Mouse (Mus musculus) forebrain, postnatal 0 days (tissue): ENCODE measurements around the gene Ager. TPM values are rescaled to one million over a fixed set of nuclear protein-coding genes. Genes with fewer than 3 reads are reported as not detected.

Experiments used
- ATAC-seq: fragments of 200-750 bp; cut with Nextera tagmentation; 2 replicates; pipeline ENCODE4 v1.8.0; 2017; ENCODE audit warnings: mild to moderate bottlenecking, moderate library complexity
- DNase-seq: peaks from one replicate; pipeline ENCODE4 v3.0.0-alpha.2; 2015
- H3K27ac ChIP-seq: fragments of 300-500 bp; sonication (generic); 2 replicates; pipeline ENCODE4 v1.5.1; 2014; ENCODE audit warnings: low read depth, mild to moderate bottlenecking, antibody characterized with exemption, low read length, moderate library complexity, mixed read lengths
- H3K27me3 ChIP-seq: fragments of 300-500 bp; sonication (generic); 2 replicates; pipeline ENCODE4 v1.6.1; 2014; ENCODE audit warnings: mild to moderate bottlenecking, low read length, mixed read lengths; ENCODE audit not compliant: insufficient read depth
- H3K36me3 ChIP-seq: fragments of 300-500 bp; sonication (generic); 2 replicates; pipeline ENCODE4 v1.6.1; 2014; ENCODE audit warnings: mild to moderate bottlenecking, moderate library complexity; ENCODE audit not compliant: insufficient read depth
- H3K4me1 ChIP-seq: fragments of 300-500 bp; sonication (generic); 2 replicates; pipeline ENCODE4 v1.6.1; 2014; ENCODE audit warnings: antibody characterized with exemption; ENCODE audit not compliant: insufficient read depth
- H3K4me2 ChIP-seq: fragments of 300-500 bp; sonication (generic); 2 replicates; pipeline ENCODE4 v1.6.1; 2014; ENCODE audit warnings: low read depth, mild to moderate bottlenecking, moderate library complexity
- H3K4me3 ChIP-seq: fragments of 300-500 bp; sonication (generic); 2 replicates; pipeline ENCODE4 v1.5.1; 2014; ENCODE audit warnings: low read depth, low read length, mixed read lengths
- H3K9ac ChIP-seq: fragments of 300-500 bp; sonication (generic); 2 replicates; pipeline ENCODE4 v1.6.1; 2014; ENCODE audit warnings: mild to moderate bottlenecking
- H3K9me3 ChIP-seq: fragments of 300-500 bp; sonication (generic); 2 replicates; pipeline ENCODE4 v1.6.1; 2016; ENCODE audit warnings: low read length
- CTCF ChIP-seq: sonication (generic); IDR thresholded peaks from 2 replicates; pipeline ENCODE4 v1.5.1; 2016; ENCODE audit warnings: antibody characterized with exemption, control low read depth, low read depth
- WGBS: fragments of 180-500 bp; shearing (Covaris S2); extraction: QIAGEN DNeasy Blood & Tissue Kit; methylation state at CpG from one replicate; pipeline ENCODE4 v1.1.7; 2014; 5-methylcytosine and 5-hydroxymethylcytosine counted together
- polyA plus RNA-seq: library from polyadenylated mRNA; unstranded; fragments of >200 nt; fragmentation: Nextera tagmentation; extraction: Ambion mirVana; gene quantifications from 2 replicates; pipeline ENCODE4 v1.2.1, GENCODE M21; 2015
- total RNA-seq: library from RNA; depleted of rRNA; stranded (reverse); fragments of >200 nt; gene quantifications from 2 replicates; pipeline ENCODE4 v1.2.3, GENCODE M21; 2014; rRNA removed

The Ager gene
- total and polyA plus RNA-seq, 2 experiments from 2014 or later: 1.2 to 2.8 TPM

DNA sequence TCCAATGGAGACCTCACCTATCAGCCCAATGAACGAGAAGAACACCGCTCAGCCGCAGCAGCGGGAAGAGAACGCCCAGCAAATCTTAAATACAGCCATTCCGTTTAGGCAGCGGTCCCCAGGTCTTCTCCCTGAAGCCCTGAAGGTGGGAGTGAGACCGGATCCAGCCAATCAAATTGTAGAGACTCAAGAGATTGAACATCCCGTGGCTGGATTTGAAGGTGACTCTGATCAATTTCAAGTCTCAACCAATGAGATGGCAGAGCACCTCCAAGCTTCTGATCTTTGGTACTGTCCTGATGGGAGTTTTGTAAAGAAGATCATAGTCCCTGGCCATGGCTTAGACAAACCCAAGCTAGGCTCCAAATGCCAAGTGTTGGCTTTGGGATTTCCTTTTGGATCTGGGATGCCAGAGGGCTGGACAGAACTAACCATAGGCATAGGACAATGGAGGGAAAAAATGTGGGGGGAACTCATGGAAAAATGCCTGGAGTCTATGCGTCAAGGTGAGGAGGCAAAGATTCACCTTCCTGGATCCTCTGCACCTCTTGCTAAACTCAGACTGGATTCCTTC is 47.7 kb downstream of the Ager start:
- 47% methylated on average over 10 of the region's 10 CpGs for WGBS
- DNase-seq: no peak
- Histone ChIP-seq H3K27ac (peak overlapping the region; percentile 74; the same call in 1 of the 2 replicates), H3K9ac (peak overlapping the region; percentile 55), H3K36me3 (peaks cover 18% of the 10 kb centered on the region), H3K4me2 (peak overlapping the region; percentile 60), H3K4me3 (peak overlapping the region; percentile 52), H3K27me3 (no peaks in the 10 kb centered on the region), H3K9me3 (no peaks in the 10 kb centered on the region), H3K4me1 (peaks cover 17% of the 10 kb centered on the region)
- ATAC-seq: no peak
- TF ChIP-seq CTCF: no peak

- Histone ChIP-seq H3K9ac (no peak overlapping the region), H3K36me3 (peaks cover 24% of the 10 kb centered on the region), H3K4me2 (0 out of 2 replicates have a peak overlapping the region, but pooled peaks have one; percentile 33), H3K27ac (no peak overlapping the region), H3K4me3 (no peak overlapping the region), H3K4me1 (peaks cover 17% of the 10 kb centered on the region), H3K9me3 (no peaks in the 10 kb centered on the region), H3K27me3 (no peaks in the 10 kb centered on the region)
- ATAC-seq (no peak), DNase-seq (no peak)
- TF ChIP-seq CTCF: no peak
- WGBS: 86% methylated on average over 30 of the region's 30 CpGs
Observed at GRCm38 (mm10) chr17:34645831-34646511, 48.3 kb downstream of the Ager start.

- peak within 1 kb of the TSS; percentile 86 for H3K27ac ChIP-seq
- H3K27me3 ChIP-seq: no peaks in the 10 kb centered on the region
- WGBS: 1% methylated on average over 61 of the region's 66 CpGs
- peaks cover 17% of the 10 kb centered on the region for H3K4me1 ChIP-seq
- ATAC-seq (peak; percentile 97), DNase-seq (peak; percentile 98)
- TF ChIP-seq CTCF: no peak
- no peaks in the 10 kb centered on the region for H3K9me3 ChIP-seq
- peak within 1 kb of the TSS; percentile 93 for H3K9ac ChIP-seq
- peaks cover 36% of the 10 kb centered on the region for H3K36me3 ChIP-seq
- peak within 1 kb of the TSS; percentile 96 for H3K4me3 ChIP-seq
- peak within 1 kb of the TSS; percentile 89 for H3K4me2 ChIP-seq
Observed at GRCm38 (mm10) chr17:34646906-34647787, 49.5 kb downstream of the Ager start, which contains the start of gene Atf6b. Atf6b (plus strand) TSS chr17:34647146.

- Histone ChIP-seq H3K9ac (no peak overlapping the region), H3K4me2 (peak overlapping the region; percentile 89), H3K4me3 (peak overlapping the region; percentile 96), H3K9me3 (no peaks in the 10 kb centered on the region), H3K27ac (no peak overlapping the region), H3K27me3 (no peaks in the 10 kb centered on the region), H3K36me3 (peaks cover 48% of the 10 kb centered on the region), H3K4me1 (peaks cover 17% of the 10 kb centered on the region)
- no peak for DNase-seq
- ATAC-seq: no peak
- no peak for TF ChIP-seq CTCF
- 80% methylated on average over 16 of the region's 16 CpGs for WGBS
Observed at GRCm38 (mm10) chr17:34648141-34648890, 50.7 kb downstream of the Ager start.

DNA sequence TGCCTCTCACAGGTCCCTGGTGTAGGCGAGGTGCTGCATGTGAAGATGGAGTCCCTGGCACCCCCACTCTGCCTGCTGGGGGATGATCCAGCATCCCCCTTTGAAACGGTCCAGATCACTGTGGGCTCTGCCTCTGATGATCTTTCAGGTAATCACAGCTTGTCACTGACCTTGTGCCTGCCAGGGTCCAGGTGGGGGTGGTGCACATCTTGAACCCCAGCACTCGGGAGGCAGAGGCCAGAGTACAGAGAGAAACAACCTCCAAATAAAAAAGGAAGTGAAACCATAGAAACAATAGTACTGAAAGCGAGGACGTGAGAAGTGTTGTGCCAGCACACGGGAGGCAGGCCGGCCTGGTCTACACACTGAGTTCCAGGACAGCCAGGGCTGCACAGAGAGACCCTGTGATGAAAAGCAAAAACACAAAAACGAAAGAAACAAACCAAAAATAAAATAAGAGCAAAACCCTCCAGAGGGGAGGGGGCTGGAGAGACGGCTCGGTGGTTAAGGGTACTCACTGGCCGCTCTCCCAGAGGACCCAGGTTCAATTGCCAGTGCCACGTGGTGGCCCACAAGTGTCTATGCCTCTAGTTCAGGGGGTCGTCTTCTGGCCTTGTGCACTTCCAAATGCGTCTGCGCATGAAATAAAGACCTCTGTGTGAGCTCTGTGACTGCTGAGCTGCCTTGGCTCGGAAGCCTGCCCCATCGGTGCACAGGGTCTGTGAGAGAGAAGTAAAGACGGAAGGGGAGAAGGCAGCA is 51.6 kb downstream of the Ager start:
- DNase-seq: no peak
- no peak overlapping the region for H3K4me2 ChIP-seq
- H3K9me3 ChIP-seq: no peaks in the 10 kb centered on the region
- ATAC-seq: no peak
- no peaks in the 10 kb centered on the region for H3K27me3 ChIP-seq
- H3K9ac ChIP-seq: no peak overlapping the region
- no peak overlapping the region for H3K4me3 ChIP-seq
- no peak overlapping the region for H3K27ac ChIP-seq
- H3K4me1 ChIP-seq: peaks cover 17% of the 10 kb centered on the region
- peaks cover 56% of the 10 kb centered on the region for H3K36me3 ChIP-seq
- WGBS: 90% methylated on average over 18 of the region's 18 CpGs
- TF ChIP-seq CTCF: no peak

Other genes starting within 250 kb of the Ager start
- gene Btnl2, start 243.0 kb upstream of the Ager start, total RNA-seq: not detected in 2 replicates
- gene Btnl2, start 243.0 kb upstream of the Ager start, polyA plus RNA-seq: not detected in 2 replicates
- not detected in 2 replicates for gene Btnl1, start 220.7 kb upstream of the Ager start, total RNA-seq
- not detected in 2 replicates for gene Btnl1, start 220.7 kb upstream of the Ager start, polyA plus RNA-seq
- 6.5 and 9.0 TPM in 2 replicates for gene BC051142, start 199.0 kb upstream of the Ager start, total RNA-seq
- 4.4 and 5.5 TPM in 2 replicates for gene BC051142, start 199.0 kb upstream of the Ager start, polyA plus RNA-seq
- gene Btnl4, start 120.5 kb upstream of the Ager start, total RNA-seq: not detected in 2 replicates
- gene Btnl4, start 120.5 kb upstream of the Ager start, polyA plus RNA-seq: not detected in 2 replicates
- not detected in 2 replicates for gene Btnl6, start 80.5 kb upstream of the Ager start, total RNA-seq
- not detected in 2 replicates for gene Btnl6, start 80.5 kb upstream of the Ager start, polyA plus RNA-seq
- 2.8 and 16.0 TPM in 2 replicates for gene Notch4, start 33.6 kb upstream of the Ager start, total RNA-seq
- gene Notch4, start 33.6 kb upstream of the Ager start, polyA plus RNA-seq: 3.8 and 5.5 TPM in 2 replicates
- 1.2 and 2.4 TPM in 2 replicates for gene Gpsm3, start 8.1 kb upstream of the Ager start, total RNA-seq
- 4.2 and 4.6 TPM in 2 replicates for gene Gpsm3, start 8.1 kb upstream of the Ager start, polyA plus RNA-seq
- 56.7 and 75.2 TPM in 2 replicates for gene Pbx2, start 6.6 kb upstream of the Ager start, total RNA-seq
- 3.9 and 5.9 TPM in 2 replicates for gene Pbx2, start 6.6 kb upstream of the Ager start, polyA plus RNA-seq
- gene Rnf5, start 5.8 kb downstream of the Ager start, total RNA-seq: 39.0 and 45.3 TPM in 2 replicates
- gene Rnf5, start 5.8 kb downstream of the Ager start, polyA plus RNA-seq: 245 and 252 TPM in 2 replicates
- gene Agpat1, start 6.4 kb downstream of the Ager start, total RNA-seq: 187 and 217 TPM in 2 replicates
- gene Agpat1, start 6.4 kb downstream of the Ager start, polyA plus RNA-seq: 88.5 and 104 TPM in 2 replicates
- 2.7 and 3.2 TPM in 2 replicates for gene Egfl8, start 18.1 kb downstream of the Ager start, total RNA-seq
- gene Egfl8, start 18.1 kb downstream of the Ager start, polyA plus RNA-seq: 3.8 and 4.8 TPM in 2 replicates
- 24.2 and 27.2 TPM in 2 replicates for gene Ppt2, start 30.6 kb downstream of the Ager start, total RNA-seq
- 17.6 and 20.2 TPM in 2 replicates for gene Ppt2, start 30.6 kb downstream of the Ager start, polyA plus RNA-seq
- gene Prrt1, start 31.7 kb downstream of the Ager start, total RNA-seq: 7.8 and 11.4 TPM in 2 replicates
- gene Prrt1, start 31.7 kb downstream of the Ager start, polyA plus RNA-seq: 12.2 and 15.1 TPM in 2 replicates
- gene Fkbpl, start 46.9 kb downstream of the Ager start, total RNA-seq: 9.6 and 19.9 TPM in 2 replicates
- 8.2 and 11.4 TPM in 2 replicates for gene Fkbpl, start 46.9 kb downstream of the Ager start, polyA plus RNA-seq
- gene Atf6b, start 49.3 kb downstream of the Ager start, total RNA-seq: 39.9 and 43.7 TPM in 2 replicates
- 86.1 and 86.4 TPM in 2 replicates for gene Atf6b, start 49.3 kb downstream of the Ager start, polyA plus RNA-seq
- 1.0 and 1.7 TPM in 2 replicates for gene Tnxb, start 72.7 kb downstream of the Ager start, total RNA-seq
- 0.08 and 0.16 TPM in 2 replicates for gene Tnxb, start 72.7 kb downstream of the Ager start, polyA plus RNA-seq
- gene C4b, start 146.0 kb downstream of the Ager start, total RNA-seq: 1.5 and 1.6 TPM in 2 replicates
- 0.59 and 0.75 TPM in 2 replicates for gene C4b, start 146.0 kb downstream of the Ager start, polyA plus RNA-seq
- gene Cyp21a1, start 206.7 kb downstream of the Ager start, total RNA-seq: not detected in 2 replicates
- not detected in 2 replicates for gene Cyp21a1, start 206.7 kb downstream of the Ager start, polyA plus RNA-seq
- gene Stk19, start 239.1 kb downstream of the Ager start, total RNA-seq: 41.9 and 55.6 TPM in 2 replicates
- 55.7 and 61.1 TPM in 2 replicates for gene Stk19, start 239.1 kb downstream of the Ager start, polyA plus RNA-seq
- gene Dxo, start 239.2 kb downstream of the Ager start, total RNA-seq: 40.0 and 46.0 TPM in 2 replicates
- gene Dxo, start 239.2 kb downstream of the Ager start, polyA plus RNA-seq: 56.0 and 57.8 TPM in 2 replicates